Mouse (Mus musculus) lung, postnatal 14 days (tissue): Measurements from ENCODE around the gene Mindy4.

ENCODE experiments used
- DNase-seq: peaks from one replicate; pipeline ENCODE4 v3.0.0; 2021

The Mindy4 gene

DNA sequence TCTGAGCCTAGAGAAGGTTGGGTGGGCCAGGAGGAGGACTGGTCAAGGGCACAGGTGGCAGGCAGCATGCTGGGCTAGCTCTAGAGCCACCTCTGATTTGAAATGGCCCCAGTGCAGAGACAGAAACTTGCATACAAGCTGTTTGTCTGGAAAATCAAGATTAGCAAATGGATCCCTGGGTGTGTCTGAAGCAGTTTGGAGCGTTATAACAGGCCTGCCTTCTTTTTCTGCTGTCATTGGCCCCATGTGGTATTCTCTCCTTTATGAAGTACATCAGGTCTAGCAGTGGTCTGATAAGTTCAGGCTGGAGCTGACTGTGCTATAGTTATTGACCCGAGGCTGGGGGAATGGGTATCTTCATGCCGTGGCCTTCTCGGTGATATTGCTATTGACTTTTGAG is 110.7 kb downstream of the Mindy4 start:
- DNase-seq: no peak

DNA sequence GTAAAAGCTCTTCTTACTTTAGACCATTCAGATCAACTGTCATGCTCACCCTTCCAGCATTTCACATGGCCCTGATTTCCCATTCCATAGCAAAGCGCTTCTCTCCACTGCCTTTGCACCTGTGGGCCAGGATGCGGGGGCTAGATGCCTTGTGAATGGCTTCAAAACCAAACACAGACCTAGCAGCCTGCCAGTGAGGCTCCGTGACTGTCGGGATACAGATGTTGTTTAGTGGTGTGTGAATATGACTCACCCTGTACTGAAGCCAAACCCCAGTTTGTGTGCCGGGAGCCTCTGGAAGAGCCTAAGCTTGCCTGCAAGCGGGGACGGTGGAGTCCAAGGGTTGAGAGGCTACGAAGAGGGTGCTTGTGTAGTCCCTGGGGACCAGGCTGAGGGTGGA is 111.4 kb downstream of the Mindy4 start:
- DNase-seq: no peak

DNA sequence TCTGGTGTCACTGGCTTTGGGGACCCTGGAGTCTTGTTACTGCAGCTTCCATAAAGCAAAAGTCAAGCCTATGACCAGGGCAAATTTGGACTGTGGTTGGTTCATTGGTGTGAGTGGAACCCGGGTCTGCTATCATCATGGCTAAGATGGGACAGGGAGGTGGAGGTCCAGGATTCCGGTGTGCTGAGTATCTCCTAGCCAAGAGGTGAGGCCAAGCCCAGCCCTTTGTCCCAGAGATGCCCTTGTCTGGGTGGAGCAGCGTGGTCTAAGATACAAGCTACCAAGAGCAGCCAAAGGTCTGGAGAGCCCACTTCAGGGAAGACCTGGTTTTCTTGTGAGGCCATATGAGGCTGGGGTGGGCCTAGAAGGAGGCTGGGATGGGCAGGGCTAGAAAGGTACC is 115.4 kb downstream of the Mindy4 start:
- no peak for DNase-seq

DNA sequence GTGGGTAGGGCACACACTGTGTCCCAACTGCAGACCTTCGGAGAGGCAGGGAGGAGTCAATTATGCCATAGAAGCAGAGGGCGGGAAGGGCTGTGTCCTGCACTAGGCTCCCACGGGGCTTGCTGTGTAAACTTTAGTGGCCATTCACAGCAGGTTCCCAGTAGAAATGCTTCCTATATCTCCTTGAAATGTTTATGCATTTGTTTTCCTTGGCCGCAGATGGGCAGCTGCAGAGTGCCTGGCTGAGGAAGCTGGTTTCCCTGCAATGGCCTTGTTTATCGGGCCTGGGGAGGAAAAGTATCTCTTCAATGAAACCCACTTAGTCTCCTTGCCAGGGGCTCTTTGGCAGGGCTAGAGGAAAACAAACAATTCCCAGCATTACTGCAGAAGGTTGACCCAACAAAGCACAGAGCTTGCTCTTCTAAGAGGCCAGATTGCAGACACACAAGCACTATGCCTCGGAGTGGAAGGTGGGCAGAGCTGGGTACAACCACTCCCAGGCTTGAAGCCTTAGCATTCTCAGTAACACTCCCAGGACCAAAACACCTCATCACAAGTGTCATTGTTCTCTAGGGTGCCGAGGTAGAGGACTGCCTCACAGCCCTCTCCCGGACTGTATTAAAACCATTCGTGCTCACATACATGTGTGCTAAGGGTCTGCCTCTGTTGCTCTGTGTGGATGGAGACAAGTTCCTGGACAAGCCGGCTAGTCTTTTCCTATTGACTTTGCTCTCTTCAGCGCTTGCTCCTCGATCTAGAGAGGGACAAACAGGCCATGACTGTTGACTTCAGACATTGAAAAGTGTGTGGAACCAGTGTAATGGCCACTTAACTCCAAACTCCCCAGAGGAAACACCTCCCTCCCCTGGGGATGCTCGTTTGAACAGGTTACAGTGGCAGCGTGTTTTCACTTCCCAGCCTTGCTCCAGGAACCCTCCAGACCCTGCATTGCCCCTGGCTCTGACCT is 116.7 kb downstream of the Mindy4 start:
- peak; percentile 62 for DNase-seq

DNA sequence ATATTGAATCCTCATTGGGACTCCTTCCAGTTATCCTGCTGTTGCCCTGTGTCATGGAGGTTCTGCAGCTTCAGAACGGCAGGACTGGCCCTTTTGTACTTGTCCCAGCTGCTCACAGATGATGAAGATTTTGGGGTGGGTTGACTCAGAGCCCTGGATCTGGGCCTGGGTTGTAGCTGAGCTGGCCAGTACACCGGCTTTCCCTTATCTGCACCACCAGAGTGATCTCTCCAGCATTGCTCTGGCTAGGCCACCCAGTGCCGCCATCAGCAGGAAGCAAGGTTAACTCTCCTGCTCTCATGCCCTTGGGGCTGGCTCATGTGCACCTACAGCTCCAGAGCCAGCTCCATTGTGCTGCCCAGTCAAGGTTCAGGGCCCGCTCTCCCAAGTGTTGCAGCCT is 117.7 kb downstream of the Mindy4 start:
- no peak for DNase-seq

DNA sequence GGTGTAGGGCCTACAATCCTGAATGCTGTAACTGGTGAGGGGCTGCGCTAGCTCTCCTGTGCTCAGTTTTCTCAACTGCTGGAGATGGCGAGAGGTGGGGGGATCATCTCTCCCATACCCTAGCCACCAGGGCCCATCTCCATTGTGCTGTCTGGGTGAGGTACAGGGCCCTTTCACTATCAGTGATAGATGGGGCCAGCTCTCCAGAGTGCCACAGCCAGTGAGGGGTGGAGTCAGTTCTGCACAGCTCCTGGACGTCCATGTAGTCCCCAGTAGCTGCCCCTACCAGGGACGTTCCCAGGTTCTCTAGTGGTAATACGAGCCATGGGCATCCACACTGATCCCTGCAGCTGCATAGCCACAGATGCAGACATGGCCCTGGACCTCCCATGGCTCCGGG is 118.3 kb downstream of the Mindy4 start:
- no peak for DNase-seq

DNA sequence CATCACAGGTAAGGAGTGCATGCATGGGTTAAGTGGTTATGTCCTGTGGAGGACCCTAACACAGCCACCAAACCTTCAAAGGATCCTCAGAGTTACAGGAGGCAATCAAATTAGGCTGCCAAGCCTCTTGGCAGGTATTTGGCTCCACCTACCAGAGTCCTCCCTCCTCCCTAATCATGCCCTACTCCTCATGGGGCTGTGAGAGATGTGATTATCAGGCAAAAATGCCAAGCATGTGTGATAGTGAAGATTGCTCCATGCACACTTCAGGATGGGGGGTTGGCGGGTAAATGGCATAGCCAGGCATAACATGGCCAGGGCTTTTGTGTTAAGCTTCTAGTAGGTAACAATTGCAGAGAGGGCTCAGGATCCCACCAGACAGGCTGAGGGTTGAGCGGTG is 119.8 kb downstream of the Mindy4 start:
- no peak for DNase-seq

DNA sequence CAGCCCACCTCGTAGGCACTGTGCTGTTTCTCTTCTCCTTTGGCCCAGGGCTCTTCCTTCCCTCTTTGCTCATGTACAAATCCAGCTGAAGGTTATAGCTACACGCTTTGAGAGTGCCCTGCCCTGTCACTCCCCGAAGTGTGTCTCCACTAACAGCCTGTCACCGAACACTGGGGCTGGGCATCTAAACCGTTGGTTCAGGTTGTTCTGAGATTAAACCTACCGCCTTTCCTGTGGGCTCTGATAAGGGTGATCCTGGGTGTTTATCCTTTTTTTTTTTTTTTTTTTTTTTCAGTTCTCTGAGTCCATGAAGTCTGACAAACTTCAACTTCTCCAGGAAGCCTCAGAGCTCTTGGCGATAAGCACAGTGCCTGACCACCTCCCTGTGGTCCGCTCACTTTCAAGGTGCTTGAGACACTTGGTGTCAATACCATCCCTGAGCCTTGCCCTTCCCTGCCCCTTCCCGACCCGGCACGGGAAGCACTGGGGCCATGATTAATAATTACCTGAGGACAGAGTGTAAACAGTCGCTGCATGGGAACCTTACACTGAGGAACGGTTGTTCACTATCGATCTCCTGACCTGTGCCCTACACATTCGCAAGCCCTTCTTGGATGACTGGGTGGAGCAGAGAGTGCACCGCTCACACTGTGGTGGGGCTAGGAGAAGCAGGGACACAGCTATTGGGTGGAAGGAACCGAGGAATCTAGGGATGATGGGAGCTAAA is 120.9 kb downstream of the Mindy4 start:
- no peak for DNase-seq

DNA sequence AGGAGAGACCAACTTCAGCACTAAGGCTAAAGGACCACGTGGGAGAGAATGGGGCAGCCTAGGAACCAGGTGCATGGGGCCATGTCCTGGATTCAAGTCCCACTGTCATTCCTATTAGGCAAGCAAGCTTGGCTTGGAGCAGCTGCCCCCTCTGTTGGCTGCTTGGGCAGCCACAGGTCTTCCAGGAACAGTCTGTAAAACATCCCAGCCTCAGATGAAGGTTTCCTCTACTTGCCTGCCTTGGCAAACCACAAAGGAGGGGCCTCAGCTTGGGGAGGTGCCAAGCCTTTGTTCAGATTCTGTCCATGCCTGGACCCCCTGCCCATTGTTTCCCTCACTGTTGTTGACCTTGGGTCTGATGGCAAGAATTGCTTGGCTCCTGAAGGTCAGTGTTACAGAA is 121.6 kb downstream of the Mindy4 start:
- DNase-seq: no peak

DNA sequence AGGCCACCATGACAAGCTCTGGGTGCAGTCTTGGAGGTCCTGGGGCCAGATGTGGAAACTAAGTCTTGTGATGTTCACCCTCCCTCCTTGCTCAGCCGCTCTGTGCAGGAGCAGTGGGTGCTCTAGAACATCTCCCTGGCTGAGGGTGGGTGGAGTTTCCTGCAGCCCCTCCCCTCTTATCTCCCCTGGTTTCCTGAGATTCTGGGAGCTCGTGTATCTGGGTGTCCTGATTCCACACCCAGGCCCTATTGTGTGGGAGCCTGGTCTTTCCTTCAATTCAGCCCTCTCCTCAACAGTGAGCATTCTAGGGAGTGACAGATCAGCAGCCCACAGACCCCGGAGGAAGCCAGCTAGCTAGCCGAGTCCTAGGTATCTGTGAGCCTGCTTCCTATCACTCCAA is 123.1 kb downstream of the Mindy4 start:
- DNase-seq: peak; percentile 62

DNA sequence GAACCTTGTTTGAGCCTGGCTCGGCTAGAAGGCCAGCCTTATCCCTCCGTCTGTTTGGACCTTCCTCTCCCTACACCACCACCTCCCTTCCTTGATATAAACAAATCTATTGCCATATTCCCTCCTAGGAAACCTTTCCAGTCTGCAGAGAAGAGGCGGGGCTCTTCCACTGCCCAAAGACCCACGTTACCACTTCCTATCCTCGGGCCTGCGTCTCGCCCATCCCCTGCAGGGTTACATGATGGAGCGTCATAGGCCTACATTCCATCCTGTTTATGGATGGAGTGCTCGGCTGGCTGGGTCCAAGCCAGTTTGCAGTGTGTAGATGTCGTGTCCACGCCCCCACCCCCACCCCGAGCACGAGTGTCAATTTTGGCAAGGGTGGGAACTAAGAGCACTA is 124.1 kb downstream of the Mindy4 start:
- peak; percentile 64 for DNase-seq

DNA sequence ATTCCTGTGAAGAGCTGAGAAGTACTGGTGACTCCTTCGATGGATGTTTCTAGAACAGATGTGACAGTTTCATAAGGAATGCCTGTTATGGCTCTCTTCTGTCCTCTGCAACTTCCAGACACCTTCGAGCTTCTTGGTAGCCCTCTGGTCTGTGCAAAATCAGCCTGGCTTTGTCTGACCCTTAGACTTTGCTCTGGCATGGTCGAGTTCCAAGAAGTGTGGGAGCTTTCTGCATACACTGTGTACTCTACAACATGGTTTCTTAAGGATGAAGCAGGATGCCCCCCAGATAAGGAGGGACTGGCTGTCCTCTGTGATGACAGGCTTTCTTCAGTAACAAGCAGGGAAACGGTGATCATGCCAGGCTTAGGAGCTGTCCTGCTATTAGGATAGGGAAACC is 125.0 kb downstream of the Mindy4 start:
- no peak for DNase-seq

DNA sequence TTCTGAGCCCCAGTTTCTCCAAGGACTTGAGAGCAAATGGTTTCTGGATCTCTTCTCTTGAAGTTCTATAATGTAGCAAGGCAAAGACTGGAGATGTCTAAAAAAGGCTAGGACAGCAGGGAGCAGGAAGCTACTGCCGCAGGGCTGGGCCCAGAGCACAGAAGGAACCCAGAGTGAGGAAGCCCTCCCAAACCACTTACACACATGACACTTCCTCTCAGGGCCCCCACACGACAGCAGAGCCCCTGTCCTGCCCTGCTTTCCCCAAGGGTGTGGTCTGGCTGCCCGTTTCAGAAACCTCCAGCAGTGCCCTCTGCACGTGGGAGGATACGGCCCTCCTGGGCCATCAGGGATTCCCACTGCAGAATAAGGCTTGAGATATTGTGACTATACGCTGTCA is 128.1 kb downstream of the Mindy4 start:
- DNase-seq: no peak

DNA sequence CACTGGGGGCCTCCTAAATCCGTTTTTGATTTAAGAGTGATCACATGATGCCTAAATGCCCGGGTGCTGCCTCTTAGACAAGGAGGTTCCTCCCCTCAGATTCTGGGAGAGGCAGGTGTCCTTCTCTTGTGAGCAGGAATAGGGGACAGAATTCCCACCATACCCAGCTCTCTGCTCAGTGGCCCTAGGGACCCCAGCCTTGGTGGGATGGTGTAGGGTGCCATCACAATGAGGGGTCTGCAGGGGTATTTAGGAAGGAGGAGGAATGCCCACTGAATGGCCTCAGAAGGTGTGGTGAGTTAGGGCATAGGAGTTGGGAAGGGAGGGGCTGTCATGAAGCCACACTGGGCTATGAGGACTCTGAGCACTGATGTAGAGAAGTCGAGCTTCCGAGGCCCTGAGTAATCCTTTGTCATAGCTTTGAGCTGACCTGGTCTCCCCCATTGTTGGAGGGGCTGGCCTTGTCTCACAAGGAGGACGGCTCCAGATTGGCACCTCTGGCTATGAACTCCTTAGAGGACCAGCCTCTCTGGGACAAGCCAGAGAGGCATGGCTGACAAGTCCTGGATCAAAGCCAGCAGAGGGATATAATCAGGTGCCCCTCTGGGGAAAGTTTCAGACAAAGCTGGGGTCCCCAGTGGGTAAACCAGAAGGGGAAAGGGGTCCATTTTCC is 129.1 kb downstream of the Mindy4 start:
- no peak for DNase-seq

DNA sequence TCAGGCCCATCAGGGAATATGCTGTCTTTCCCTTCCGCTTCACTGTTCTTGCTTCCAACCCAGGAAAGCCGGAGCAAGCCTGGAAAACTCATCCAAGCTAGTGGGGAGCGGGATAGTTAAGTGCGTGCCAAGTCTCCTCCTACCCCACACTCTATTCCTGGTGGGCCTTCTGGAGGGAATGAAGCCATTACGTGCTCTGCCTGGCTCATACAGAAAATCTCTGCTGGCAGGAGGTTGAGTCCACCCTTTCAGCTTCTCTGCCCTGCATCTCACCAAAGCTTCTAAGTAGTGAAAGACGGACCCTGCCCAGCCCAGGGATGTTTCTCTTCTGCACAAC is 129.6 kb downstream of the Mindy4 start:
- DNase-seq: no peak

DNA sequence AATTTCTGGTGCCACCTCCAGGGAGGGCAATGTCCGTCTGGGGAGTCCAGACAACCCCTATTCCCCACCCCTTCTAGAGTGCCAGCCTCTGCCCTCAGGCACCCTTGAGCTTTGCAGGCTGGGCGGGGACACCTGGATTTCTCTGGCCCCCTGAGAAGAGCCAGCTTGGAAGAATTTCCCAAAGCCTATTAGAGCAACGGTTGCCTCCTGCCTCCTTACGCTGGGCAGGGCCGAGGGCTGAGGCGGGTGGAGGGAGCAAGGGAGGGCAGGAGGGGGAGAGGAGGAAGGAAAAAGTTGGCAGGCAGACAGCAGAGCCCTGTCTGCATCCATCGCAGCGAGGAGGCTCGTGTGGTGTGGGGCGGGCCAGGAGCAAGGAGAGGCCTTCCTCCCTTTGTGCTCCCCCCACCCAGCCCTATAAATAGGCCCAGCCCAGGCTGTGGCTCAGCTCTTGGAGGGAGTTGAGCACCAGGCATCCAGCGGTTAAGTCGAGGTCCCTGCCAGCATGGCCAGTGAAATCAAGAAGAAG is 132.9 kb downstream of the Mindy4 start, which contains the start of gene Aqp1:
Gene Aqp1 (plus strand): TSS at position 444 of the 526 bp plus-strand sequence.
- peak; percentile 83 for DNase-seq

DNA sequence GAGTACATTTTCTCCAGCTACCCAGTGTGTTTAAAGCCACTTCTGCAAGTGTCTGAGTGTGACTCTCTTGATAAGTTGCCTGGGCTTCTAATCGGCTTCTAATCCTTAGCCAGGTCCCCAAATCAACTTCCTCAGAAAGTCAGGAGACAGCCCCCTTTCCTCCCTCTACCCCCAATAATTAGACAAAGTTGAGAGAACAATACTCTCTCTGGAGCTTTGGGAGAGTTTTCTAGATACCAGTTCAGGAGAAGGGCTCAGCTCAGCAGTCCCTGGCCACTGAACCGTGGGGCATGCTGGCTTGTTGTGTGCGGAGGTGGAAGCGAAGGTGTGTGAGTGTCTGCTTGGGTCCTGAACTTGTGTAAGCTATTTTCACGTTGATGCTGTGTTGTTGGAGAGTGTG is 134.1 kb downstream of the Mindy4 start:
- DNase-seq: no peak

DNA sequence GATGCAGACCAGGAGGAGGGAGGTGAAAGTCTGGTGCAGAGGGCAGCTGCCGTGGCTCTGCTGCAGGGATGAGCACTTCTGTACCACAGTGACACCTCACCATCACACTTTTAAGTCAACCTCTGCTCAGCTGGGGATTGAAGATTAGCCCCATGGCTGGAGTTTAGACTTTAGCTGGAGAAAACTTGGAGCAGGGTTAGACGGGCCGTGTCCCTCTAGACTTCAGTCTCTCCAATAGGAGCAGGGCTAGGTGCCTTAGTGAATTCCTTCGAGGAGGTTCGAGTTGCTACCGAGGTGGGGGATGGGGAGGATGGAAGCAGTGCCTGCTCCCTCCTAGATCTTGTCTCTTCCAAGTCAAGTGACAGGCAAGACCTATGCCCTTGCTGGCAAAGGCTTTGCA is 134.9 kb downstream of the Mindy4 start:
- no peak for DNase-seq

DNA sequence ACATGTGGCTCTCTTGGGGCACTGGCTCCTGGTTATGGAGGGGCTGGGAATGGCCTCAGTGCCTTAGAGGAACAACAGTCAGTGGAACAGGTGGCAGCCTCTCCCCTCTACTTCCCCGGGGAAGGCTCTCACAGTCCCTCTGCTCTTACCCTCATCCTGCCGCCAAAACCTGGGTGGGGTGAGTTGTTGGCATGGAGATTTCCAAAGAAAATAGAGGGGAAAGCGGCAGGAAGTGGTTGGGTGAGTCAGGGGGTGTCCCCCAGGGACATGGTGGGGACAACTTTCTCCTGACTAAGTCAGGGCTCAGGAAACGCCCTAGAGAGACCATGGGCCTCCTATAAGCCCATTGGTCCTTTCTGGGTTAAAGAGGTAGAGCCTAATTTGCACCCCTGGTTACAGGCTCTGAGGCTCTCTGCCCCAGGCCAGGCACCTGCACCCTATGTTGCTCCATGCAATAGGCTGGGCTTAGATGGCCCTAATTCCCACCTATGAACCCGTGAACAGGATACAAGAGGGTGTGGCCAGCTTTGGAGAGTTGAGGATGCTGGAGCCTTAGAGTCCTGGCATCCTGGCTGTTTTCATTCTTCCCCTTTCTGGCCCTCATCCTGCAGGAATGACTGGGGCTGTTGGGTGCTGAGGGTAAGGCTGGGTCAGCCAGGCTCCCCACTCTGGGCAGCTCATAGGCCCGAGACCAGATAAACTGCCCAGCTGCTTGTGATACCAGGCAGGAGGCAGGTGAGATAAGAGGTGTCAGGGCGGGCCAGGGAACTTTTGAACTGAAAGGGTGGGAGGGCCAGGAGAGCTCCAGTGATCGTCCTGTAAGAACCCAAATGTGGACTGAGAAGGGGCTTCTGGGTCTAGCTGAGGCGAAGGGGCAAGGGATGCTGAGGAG is 136.0 kb downstream of the Mindy4 start:
- DNase-seq: no peak

DNA sequence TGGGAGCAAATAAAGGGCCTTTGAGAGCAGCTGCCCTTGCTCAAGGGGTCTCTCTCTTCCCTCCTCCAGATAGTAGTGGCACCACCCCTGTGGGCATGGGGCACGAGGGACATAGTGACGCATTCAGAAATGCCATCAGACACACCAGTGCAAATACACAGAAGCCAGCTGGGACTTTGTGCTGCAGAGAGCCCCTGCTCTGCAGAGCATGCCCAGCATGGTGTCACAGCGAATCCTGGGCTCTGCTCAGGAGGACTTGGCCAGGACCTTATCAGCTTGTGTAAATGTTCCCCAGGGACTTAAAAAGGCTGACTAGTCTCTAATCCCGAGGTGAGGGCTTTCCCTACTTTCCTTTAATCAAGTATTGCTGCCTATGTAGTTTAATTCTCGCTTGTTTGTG is 138.5 kb downstream of the Mindy4 start:
- DNase-seq: no peak

DNA sequence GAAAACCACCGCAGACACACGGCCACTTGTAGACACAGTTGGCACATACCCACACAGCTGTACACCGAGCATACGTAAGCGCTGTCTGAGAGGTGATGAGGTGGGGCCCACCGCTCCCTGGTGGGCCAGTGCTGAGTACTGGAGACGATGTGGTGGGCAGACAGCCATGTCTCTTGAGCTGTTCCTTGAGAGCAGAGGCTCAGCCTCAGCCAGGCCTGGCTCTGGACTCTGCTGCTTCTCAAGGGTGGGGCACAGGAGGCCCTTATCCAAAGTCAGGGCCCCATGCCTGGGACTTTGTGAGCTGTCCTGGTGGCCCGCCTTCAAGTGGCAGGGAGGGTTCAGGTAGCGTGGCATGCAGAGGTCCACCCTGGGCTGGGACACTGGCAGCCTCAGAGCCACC is 139.1 kb downstream of the Mindy4 start:
- no peak for DNase-seq

DNA sequence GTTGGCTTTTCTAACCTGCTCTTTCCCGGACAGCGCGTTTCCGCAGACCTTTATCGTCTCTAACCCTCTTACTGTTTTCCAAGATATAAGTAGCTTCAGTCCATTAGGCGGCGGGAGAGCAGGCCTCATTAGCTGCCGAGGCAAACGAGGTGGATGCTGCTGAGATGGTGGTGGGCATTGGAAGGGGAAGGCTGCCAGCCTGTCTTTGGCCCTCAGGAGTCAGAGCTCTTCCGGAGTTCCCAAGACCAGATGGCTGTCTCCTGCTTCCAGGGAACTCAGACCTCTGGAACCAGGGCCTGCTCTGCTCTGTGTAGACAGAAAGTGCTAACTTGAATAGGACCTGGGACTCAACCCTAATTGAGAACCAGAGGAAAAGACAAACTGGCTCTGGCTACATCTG is 140.3 kb downstream of the Mindy4 start:
- DNase-seq: no peak
